Mouse (Mus musculus): ENCODE results near the gene Mgst1.

DNA sequence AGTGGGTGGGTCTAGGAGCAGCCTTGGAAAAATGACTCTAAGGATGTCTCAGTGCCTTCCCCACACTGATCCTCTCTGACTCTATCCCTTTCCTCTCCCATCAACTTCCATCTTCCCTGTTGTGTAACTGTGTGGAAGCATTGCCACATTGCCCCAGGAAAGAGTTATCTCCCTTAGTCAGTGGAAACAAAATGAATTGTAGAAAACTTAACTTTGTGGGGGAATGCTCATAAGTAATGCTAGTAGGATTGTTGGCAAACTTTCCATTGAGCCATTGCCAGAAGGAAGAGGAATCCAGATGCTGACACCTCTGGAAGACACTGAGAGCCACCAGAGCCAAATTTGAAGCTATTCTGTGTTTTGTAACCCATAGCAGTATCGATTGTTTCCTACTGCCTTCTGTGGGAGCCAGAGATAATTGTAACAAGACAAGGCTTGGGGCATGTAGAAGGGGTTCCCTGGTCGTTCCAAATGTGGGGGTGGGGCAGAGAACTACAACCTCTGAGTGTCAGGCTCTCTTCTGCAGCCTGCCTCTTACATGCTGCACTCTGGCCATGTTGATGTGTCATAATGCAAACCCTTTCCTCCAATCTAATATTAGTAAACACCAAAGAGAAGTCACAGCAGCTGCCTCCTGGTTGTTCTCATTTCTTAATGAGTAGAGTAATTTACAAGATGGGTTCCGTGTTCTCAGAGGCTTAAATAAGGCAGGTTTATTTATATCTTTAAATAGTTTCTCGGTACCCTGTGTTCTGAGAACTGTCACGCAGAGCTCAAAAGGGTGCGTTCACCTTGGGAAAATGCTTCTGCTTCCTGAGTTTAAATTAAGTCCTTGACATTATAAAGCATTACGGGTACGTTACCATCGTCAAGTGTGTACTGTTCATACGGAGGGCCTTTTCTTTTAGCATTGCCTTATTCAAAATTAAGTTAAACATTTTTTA, 11.5 kb upstream of the Mgst1 start:
- TF ChIP-seq CTCF (conservative IDR thresholded peaks at IDR 0.05; ENCODE audit: insufficient read depth, insufficient read length, low read depth, low read length) (no peak), POLR2A (IDR thresholded peaks at IDR 0.05; ENCODE audit: low read depth, low read length) (no peak)

Measured in kidney, adult 2 months (tissue).